Mouse (Mus musculus) myocyte (in vitro differentiated cells): ENCODE measurements around the gene Slc35e2. TPM values are rescaled to one million over a fixed set of nuclear protein-coding genes. Genes with fewer than 3 reads are reported as not detected.

ENCODE experiments used
- H3K27me3 ChIP-seq: one replicate; pipeline ENCODE4 v1.6.1; 2011; ENCODE audit not compliant: control insufficient read depth, insufficient read depth, insufficient read length
- H3K36me3 ChIP-seq: one replicate; pipeline ENCODE4 v1.6.1; 2011; ENCODE audit not compliant: control insufficient read depth, insufficient read depth
- H3K4me2 ChIP-seq: one replicate; pipeline ENCODE4 v1.6.1; 2011; ENCODE audit warnings: low read depth, control low read depth
- H3K4me3 ChIP-seq: one replicate; pipeline ENCODE4 v1.5.1; 2011; ENCODE audit warnings: mild to moderate bottlenecking, control low read depth, moderate library complexity
- H3K79me2 ChIP-seq: one replicate; pipeline ENCODE4 v1.6.1; 2011; ENCODE audit not compliant: control insufficient read depth, insufficient read depth
- H3ac ChIP-seq: one replicate; pipeline ENCODE4 v1.6.1; 2011; ENCODE audit not compliant: control insufficient read depth, insufficient read length
- CEBPB ChIP-seq: IDR thresholded peaks from 2 replicates; pipeline ENCODE4 v1.6.1; 2011; ENCODE audit warnings: mild to moderate bottlenecking, moderate library complexity; ENCODE audit not compliant: poor library complexity, insufficient read depth, severe bottlenecking
- E2F4 ChIP-seq: IDR thresholded peaks from one replicate; pipeline ENCODE4 v1.6.1; 2011; ENCODE audit warnings: mild to moderate bottlenecking, control low read depth, moderate library complexity; ENCODE audit not compliant: insufficient read depth
- MAX ChIP-seq: IDR thresholded peaks from one replicate; pipeline ENCODE4 v1.6.1; 2011; ENCODE audit warnings: low read depth, mild to moderate bottlenecking, control low read depth
- MYOD1 ChIP-seq, 3 experiments: IDR thresholded peaks; one replicate each; pipeline ENCODE4 v1.6.1; 2011; ENCODE audit warnings: control low read depth in 2 of 3, low read depth in 2 of 3, mild to moderate bottlenecking in 2 of 3, moderate library complexity in 1 of 3; ENCODE audit not compliant: insufficient read length in 2 of 3, control insufficient read depth in 1 of 3
- MYOG ChIP-seq, 3 experiments: IDR thresholded peaks; one replicate each; pipeline ENCODE4 v1.6.1; 2011; ENCODE audit warnings: control low read depth in 2 of 3, low read depth in 2 of 3, mild to moderate bottlenecking in 2 of 3; ENCODE audit not compliant: insufficient read length in 2 of 3, control insufficient read depth in 1 of 3, insufficient read depth in 1 of 3
- POLR2A ChIP-seq: IDR thresholded peaks from one replicate; pipeline ENCODE4 v1.6.1; 2011; ENCODE audit warnings: low read depth, mild to moderate bottlenecking, control low read depth, moderate library complexity; ENCODE audit not compliant: insufficient read length
- POLR2AphosphoS2 ChIP-seq: IDR thresholded peaks from one replicate; pipeline ENCODE4 v1.6.1; 2011; ENCODE audit warnings: low read depth, control low read depth; ENCODE audit not compliant: insufficient read length
- REST ChIP-seq: IDR thresholded peaks from one replicate; pipeline ENCODE4 v1.6.1; 2011; ENCODE audit warnings: mild to moderate bottlenecking, control low read depth, moderate library complexity; ENCODE audit not compliant: insufficient read depth, insufficient read length
- SRF ChIP-seq: IDR thresholded peaks from one replicate; pipeline ENCODE4 v1.6.1; 2011; ENCODE audit warnings: low read depth; ENCODE audit not compliant: control insufficient read depth, insufficient read length
- TCF12 ChIP-seq: IDR thresholded peaks from one replicate; pipeline ENCODE4 v1.6.1; 2011; ENCODE audit warnings: mild to moderate bottlenecking, control low read depth; ENCODE audit not compliant: poor library complexity, insufficient read depth, severe bottlenecking
- TCF3 ChIP-seq: IDR thresholded peaks from one replicate; pipeline ENCODE4 v1.6.1; 2011; ENCODE audit warnings: low read depth, control low read depth; ENCODE audit not compliant: insufficient read length
- USF1 ChIP-seq: IDR thresholded peaks from one replicate; pipeline ENCODE4 v1.6.1; 2011; ENCODE audit warnings: low read depth, mild to moderate bottlenecking, control low read depth, moderate library complexity
- polyA plus RNA-seq: library from polyadenylated mRNA; unstranded; fragments of >200 nt; fragmentation: generic; extraction: Trizol; gene quantifications from one replicate; pipeline ENCODE4 v1.2.1, GENCODE M21; 2012; ENCODE audit warnings: missing spikeins

Gene Slc35e2
- polyA plus RNA-seq, 1 experiment: 3.7 TPM

DNA sequence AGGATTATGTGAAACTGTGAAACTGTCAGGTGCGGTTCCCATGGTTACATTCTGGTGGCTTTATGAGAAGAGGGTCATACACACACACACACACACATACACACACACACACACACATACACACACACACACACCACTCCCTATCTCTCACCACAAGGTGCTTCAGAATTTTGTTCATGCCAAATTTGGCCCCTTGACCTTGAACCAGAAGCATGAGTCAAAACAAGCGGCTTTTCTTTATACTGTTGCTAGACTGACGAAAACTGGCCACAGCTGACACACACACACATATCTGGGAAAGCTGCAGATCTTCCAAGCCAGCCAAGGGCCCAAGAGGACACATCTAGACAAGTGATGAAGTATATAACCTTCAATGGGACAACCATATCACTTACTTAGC lies 5.4 kb upstream of the Slc35e2 start:
- no peaks in the 10 kb centered on the region for H3K79me2 ChIP-seq
- no peaks in the 10 kb centered on the region for H3K27me3 ChIP-seq
- H3K36me3 ChIP-seq: no peaks in the 10 kb centered on the region
- no peak overlapping the region for H3K4me3 ChIP-seq
- H3ac ChIP-seq: no peak overlapping the region
- no peak for TF ChIP-seq MYOD1 (IDR thresholded peaks at IDR 0.05; ENCODE audit: control insufficient read depth in 1 of 3, insufficient read length in 2 of 3, low read depth in 2 of 3)
- TF ChIP-seq CEBPB: no peak
- no peak for TF ChIP-seq POLR2AphosphoS2
- no peak for TF ChIP-seq TCF3
- TF ChIP-seq REST: no peak
- no peak for TF ChIP-seq E2F4
- TF ChIP-seq TCF12: no peak
- TF ChIP-seq SRF: no peak
- TF ChIP-seq MYOG (IDR thresholded peaks at IDR 0.05; ENCODE audit: control insufficient read depth in 1 of 3, insufficient read depth in 1 of 3, insufficient read length in 2 of 3, low read depth in 2 of 3): no peak
- TF ChIP-seq MAX: no peak
- TF ChIP-seq POLR2A: no peak
- no peak for TF ChIP-seq USF1
- peak overlapping the region; percentile 36 for H3K4me2 ChIP-seq

GRCm38 (mm10) chr4:155596606-155597005 lies 4.6 kb upstream of the Slc35e2 start:
- TF ChIP-seq REST (no peak), MAX (no peak), MYOD1 (IDR thresholded peaks at IDR 0.05; ENCODE audit: control insufficient read depth in 1 of 3, insufficient read length in 2 of 3, low read depth in 2 of 3) (peak in 1 of 3 experiments; percentile 56)
- Histone ChIP-seq H3K79me2 (no peaks in the 10 kb centered on the region), H3K27me3 (no peaks in the 10 kb centered on the region), H3K4me3 (no peak overlapping the region), H3ac (no peak overlapping the region), H3K36me3 (no peaks in the 10 kb centered on the region), H3K4me2 (peak overlapping the region; percentile 36)

DNA sequence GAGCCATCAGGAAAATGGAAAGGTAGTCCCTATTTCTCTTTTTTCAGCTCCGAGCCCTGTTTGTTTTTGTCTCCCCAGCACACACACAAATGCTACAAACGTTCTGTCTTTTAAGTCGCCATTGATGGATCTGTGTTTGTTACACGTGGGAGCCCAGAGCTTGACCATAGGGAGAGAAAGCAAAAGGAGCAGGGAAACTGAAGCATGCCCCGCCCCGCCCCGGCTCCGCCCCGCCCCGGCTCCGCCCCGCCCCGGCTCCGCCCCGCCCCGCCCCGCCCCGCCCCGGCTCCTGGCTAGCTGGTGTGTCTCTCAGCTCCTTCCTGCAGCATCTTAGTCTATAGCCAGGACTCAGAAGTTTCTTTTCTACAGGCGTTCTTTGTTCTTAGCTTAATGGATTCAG lies 2.7 kb upstream of the Slc35e2 start:
- Histone ChIP-seq H3ac (no peak overlapping the region), H3K4me3 (no peak overlapping the region), H3K4me2 (no peak overlapping the region), H3K79me2 (peaks cover 17% of the 10 kb centered on the region), H3K27me3 (no peaks in the 10 kb centered on the region), H3K36me3 (no peaks in the 10 kb centered on the region)
- no peak for TF ChIP-seq MAX
- no peak for TF ChIP-seq POLR2AphosphoS2
- no peak for TF ChIP-seq POLR2A
- no peak for TF ChIP-seq E2F4
- TF ChIP-seq MYOD1 (IDR thresholded peaks at IDR 0.05; ENCODE audit: control insufficient read depth in 1 of 3, insufficient read length in 2 of 3, low read depth in 2 of 3): no peak
- TF ChIP-seq TCF12: no peak
- no peak for TF ChIP-seq TCF3
- no peak for TF ChIP-seq SRF
- no peak for TF ChIP-seq CEBPB
- no peak for TF ChIP-seq MYOG (IDR thresholded peaks at IDR 0.05; ENCODE audit: control insufficient read depth in 1 of 3, insufficient read depth in 1 of 3, insufficient read length in 2 of 3, low read depth in 2 of 3)

- H3ac ChIP-seq: no peak overlapping the region
- no peak for TF ChIP-seq TCF3
- no peak for TF ChIP-seq CEBPB
- no peak for TF ChIP-seq POLR2A
- TF ChIP-seq TCF12: no peak
- TF ChIP-seq MYOD1 (IDR thresholded peaks at IDR 0.05; ENCODE audit: control insufficient read depth in 1 of 3, insufficient read length in 2 of 3, low read depth in 2 of 3): no peak
- no peak for TF ChIP-seq POLR2AphosphoS2
- no peak for TF ChIP-seq REST
- TF ChIP-seq MYOG (IDR thresholded peaks at IDR 0.05; ENCODE audit: control insufficient read depth in 1 of 3, insufficient read depth in 1 of 3, insufficient read length in 2 of 3, low read depth in 2 of 3): no peak
- no peak for TF ChIP-seq MAX
- peaks cover 27% of the 10 kb centered on the region for H3K79me2 ChIP-seq
- peak overlapping the region; percentile 85 for H3K4me2 ChIP-seq
- H3K27me3 ChIP-seq: no peaks in the 10 kb centered on the region
- H3K4me3 ChIP-seq: peak overlapping the region; percentile 67
- H3K36me3 ChIP-seq: peaks cover 4% of the 10 kb centered on the region
These were observed 1.1 kb upstream of the Slc35e2 start for GRCm38 (mm10) chr4:155599901-155600825.
